Mouse (Mus musculus) splenic B cell, adult 2 months (primary cell): ENCODE data around the gene Ube2a.

ENCODE experiments used
- DNase-seq: peaks from one replicate; pipeline ENCODE4 v3.0.0-alpha.2; 2011; ENCODE audit warnings: low read depth, low spot score
- H3K27me3 ChIP-seq: 2 replicates; pipeline ENCODE4 v1.6.1; 2012; ENCODE audit warnings: mild to moderate bottlenecking, low read length, moderate library complexity, mixed read lengths; ENCODE audit not compliant: control insufficient read depth, poor library complexity, insufficient read depth, severe bottlenecking
- H3K36me3 ChIP-seq: 2 replicates; pipeline ENCODE4 v1.6.1; 2012; ENCODE audit warnings: mild to moderate bottlenecking, low read length, moderate library complexity, mixed read lengths; ENCODE audit not compliant: control insufficient read depth, poor library complexity, insufficient read depth, severe bottlenecking

Ube2a gene

DNA sequence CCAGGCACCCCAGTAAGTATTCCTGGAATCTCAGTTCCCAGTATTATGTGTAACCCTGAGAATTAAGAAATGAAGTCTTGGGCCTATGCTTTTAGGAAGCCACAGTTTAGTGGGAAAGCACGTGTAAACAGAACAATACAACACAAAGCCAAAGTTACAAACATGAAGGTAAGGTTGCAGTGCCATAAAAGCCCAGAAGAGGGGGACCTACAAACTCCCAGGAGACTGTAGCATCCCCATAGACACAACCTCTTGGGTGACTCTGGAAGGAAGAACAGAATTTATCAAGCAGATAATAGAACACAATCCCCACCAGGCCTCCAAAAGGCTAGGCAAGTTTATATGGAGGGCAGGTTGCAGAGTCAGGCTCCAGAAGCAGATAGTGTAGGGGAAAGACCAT, 56.9 kb downstream of the Ube2a start:
- DNase-seq = peak; percentile 39
- H3K36me3 ChIP-seq = peaks cover 2% of the 10 kb centered on the region; the same call in 1 of the 2 replicates

More for the DNA sequence above, 56.9 kb downstream of the Ube2a start:
- no peaks in the 10 kb centered on the region for H3K27me3 ChIP-seq
